Mouse (Mus musculus): Measurements from ENCODE around the gene Ammecr1.

The Ammecr1 gene

GRCm38 (mm10) chrX:142967067-142967466, 539 bp upstream of the Ammecr1 start:
- Histone ChIP-seq H3K36me3 (ENCODE audit: control insufficient read depth, insufficient read depth, low read length, poor library complexity, severe bottlenecking) (no peaks in the 10 kb centered on the region), H3K27me3 (ENCODE audit: control insufficient read depth, insufficient read depth, low read length, poor library complexity, severe bottlenecking) (no peaks in the 10 kb centered on the region)
- DNase-seq (ENCODE audit: low read depth, low spot score), result peak; percentile 8

- no peak for DNase-seq (ENCODE audit: low read depth, low spot score)
- Histone ChIP-seq H3K36me3 (ENCODE audit: control insufficient read depth, insufficient read depth, low read length, poor library complexity, severe bottlenecking) (no peaks in the 10 kb centered on the region), H3K27me3 (ENCODE audit: control insufficient read depth, insufficient read depth, low read length, poor library complexity, severe bottlenecking) (no peaks in the 10 kb centered on the region)
Measured at GRCm38 (mm10) chrX:142965236-142966007, 1.1 kb downstream of the Ammecr1 start.

GRCm38 (mm10) chrX:142960434-142960833, 6.1 kb downstream of the Ammecr1 start:
- Histone ChIP-seq H3K36me3 (ENCODE audit: control insufficient read depth, insufficient read depth, low read length, poor library complexity, severe bottlenecking) (no peaks in the 10 kb centered on the region), H3K27me3 (ENCODE audit: control insufficient read depth, insufficient read depth, low read length, poor library complexity, severe bottlenecking) (no peaks in the 10 kb centered on the region)
- DNase-seq (ENCODE audit: low read depth, low spot score), result no peak

GRCm38 (mm10) chrX:142959674-142960307, 6.7 kb downstream of the Ammecr1 start:
- no peak for DNase-seq (ENCODE audit: low read depth, low spot score)
- Histone ChIP-seq H3K36me3 (ENCODE audit: control insufficient read depth, insufficient read depth, low read length, poor library complexity, severe bottlenecking) (no peaks in the 10 kb centered on the region), H3K27me3 (ENCODE audit: control insufficient read depth, insufficient read depth, low read length, poor library complexity, severe bottlenecking) (no peaks in the 10 kb centered on the region)

- H3K27me3 ChIP-seq (ENCODE audit: control insufficient read depth, insufficient read depth, low read length, poor library complexity, severe bottlenecking), result no peaks in the 10 kb centered on the region
- H3K36me3 ChIP-seq (ENCODE audit: control insufficient read depth, insufficient read depth, low read length, poor library complexity, severe bottlenecking), result no peaks in the 10 kb centered on the region
- DNase-seq (ENCODE audit: low read depth, low spot score), result no peak
Measured at GRCm38 (mm10) chrX:142928430-142928829, 38.1 kb downstream of the Ammecr1 start.

GRCm38 (mm10) chrX:142917394-142917793, 49.1 kb downstream of the Ammecr1 start:
- no peak for DNase-seq (ENCODE audit: low read depth, low spot score)

DNA sequence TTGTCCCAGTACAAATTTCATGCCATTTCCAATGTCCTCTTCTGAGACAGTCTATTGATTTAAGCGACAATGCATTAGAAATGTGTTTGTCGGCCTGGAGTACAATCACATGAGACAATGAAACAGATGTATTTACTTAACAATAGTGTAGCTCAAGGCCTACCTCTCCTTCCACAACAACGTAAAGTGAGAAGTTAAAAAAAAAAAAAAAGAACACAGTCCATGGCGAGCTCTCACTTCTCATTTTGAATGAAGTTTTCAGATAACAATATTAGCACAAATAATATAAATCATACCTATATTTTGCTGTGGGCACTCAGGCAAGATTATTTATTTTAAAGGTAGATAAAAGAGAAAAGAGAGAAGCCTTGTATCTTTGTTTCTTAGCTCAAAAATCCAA, 49.8 kb downstream of the Ammecr1 start:
- no peaks in the 10 kb centered on the region for H3K36me3 ChIP-seq (ENCODE audit: control insufficient read depth, insufficient read depth, low read length, poor library complexity, severe bottlenecking)
- H3K27me3 ChIP-seq (ENCODE audit: control insufficient read depth, insufficient read depth, low read length, poor library complexity, severe bottlenecking), result no peaks in the 10 kb centered on the region
- DNase-seq (ENCODE audit: low read depth, low spot score), result no peak

More at GRCm38 (mm10) chrX:142917394-142917793, 49.1 kb downstream of the Ammecr1 start:
- Histone ChIP-seq H3K27me3 (ENCODE audit: control insufficient read depth, insufficient read depth, low read length, poor library complexity, severe bottlenecking) (no peaks in the 10 kb centered on the region), H3K36me3 (ENCODE audit: control insufficient read depth, insufficient read depth, low read length, poor library complexity, severe bottlenecking) (no peaks in the 10 kb centered on the region)

- Histone ChIP-seq H3K36me3 (ENCODE audit: control insufficient read depth, insufficient read depth, low read length, poor library complexity, severe bottlenecking) (no peaks in the 10 kb centered on the region), H3K27me3 (ENCODE audit: control insufficient read depth, insufficient read depth, low read length, poor library complexity, severe bottlenecking) (no peaks in the 10 kb centered on the region)
- DNase-seq (ENCODE audit: low read depth, low spot score), result no peak
Measured at GRCm38 (mm10) chrX:142914208-142914607, 52.3 kb downstream of the Ammecr1 start.

DNA sequence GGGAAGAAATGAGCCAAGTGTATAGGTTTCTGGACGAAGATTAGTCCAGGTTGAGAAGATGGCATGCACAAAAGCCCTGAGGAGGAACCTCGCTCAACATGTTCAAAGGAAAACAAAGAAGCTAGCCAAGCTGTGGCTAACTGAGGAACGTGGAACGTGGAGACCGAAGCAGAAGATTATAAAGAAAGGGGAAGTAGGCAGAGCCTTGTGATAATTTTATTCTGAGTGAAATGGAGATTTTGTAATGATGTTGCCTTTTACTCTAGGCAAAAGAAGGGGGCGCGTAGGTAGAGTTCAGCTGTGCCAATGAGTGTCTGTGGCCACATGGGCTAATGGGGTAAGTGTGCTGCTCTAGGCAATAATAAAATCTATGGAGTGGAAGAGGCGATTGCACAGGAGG, 62.7 kb downstream of the Ammecr1 start:
- Histone ChIP-seq H3K27me3 (ENCODE audit: control insufficient read depth, insufficient read depth, low read length, poor library complexity, severe bottlenecking) (no peaks in the 10 kb centered on the region), H3K36me3 (ENCODE audit: control insufficient read depth, insufficient read depth, low read length, poor library complexity, severe bottlenecking) (no peaks in the 10 kb centered on the region)
- peak; percentile 36 for DNase-seq (ENCODE audit: low read depth, low spot score)

- no peaks in the 10 kb centered on the region for H3K36me3 ChIP-seq (ENCODE audit: control insufficient read depth, insufficient read depth, low read length, poor library complexity, severe bottlenecking)
- H3K27me3 ChIP-seq (ENCODE audit: control insufficient read depth, insufficient read depth, low read length, poor library complexity, severe bottlenecking), result no peaks in the 10 kb centered on the region
- DNase-seq (ENCODE audit: low read depth, low spot score), result peak; percentile 1
Measured at GRCm38 (mm10) chrX:142902599-142902998, 63.9 kb downstream of the Ammecr1 start.

DNA sequence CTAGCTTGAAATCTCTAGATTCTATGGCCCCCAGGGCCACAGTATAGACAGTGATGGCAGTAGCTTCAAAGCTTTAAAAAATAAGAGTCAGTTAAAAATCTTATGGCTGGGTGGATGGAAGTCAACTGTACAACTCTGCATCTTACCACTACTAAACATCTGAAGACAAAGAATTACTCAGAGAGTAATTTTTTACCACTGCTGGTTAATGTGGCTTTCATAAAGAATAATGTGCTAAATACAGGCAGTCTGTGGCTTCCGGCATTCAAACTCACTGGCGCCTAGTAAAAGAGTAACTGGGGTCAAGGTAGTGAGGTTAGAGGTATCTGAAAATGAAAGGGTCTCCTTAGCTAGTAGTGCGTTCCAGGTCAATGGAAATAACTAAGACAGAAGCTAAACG, 64.6 kb downstream of the Ammecr1 start:
- Histone ChIP-seq H3K27me3 (ENCODE audit: control insufficient read depth, insufficient read depth, low read length, poor library complexity, severe bottlenecking) (no peaks in the 10 kb centered on the region), H3K36me3 (ENCODE audit: control insufficient read depth, insufficient read depth, low read length, poor library complexity, severe bottlenecking) (no peaks in the 10 kb centered on the region)
- no peak for DNase-seq (ENCODE audit: low read depth, low spot score)

DNA sequence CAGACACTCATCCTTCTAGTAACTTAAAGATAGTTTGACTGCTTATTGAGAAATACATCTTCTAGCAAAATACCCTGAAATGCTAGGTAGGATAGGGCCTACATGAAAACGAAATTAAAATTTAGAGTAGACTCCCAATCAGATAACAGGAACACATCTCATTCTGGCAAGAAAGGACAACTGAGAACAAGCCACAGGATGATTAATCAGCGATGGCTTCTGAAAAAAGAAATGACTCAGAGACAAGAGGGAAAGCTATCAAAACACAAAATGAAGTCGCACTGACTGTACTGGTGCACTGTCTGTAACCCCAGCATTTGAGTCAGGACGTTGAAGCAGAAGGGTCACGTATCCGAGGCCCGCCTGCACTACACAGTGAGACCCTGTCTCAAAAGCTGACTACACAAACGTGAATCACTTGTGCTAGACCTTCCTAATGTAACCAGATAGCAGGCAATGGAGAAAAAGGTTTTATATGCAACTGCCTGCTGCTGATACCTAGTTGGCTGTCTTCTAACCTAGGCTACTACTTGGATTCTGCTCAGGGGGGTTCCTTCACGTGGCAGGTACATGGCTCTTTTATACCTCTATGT, 68.1 kb downstream of the Ammecr1 start:
- Histone ChIP-seq H3K36me3 (ENCODE audit: control insufficient read depth, insufficient read depth, low read length, poor library complexity, severe bottlenecking) (no peaks in the 10 kb centered on the region), H3K27me3 (ENCODE audit: control insufficient read depth, insufficient read depth, low read length, poor library complexity, severe bottlenecking) (no peaks in the 10 kb centered on the region)
- no peak for DNase-seq (ENCODE audit: low read depth, low spot score)

DNA sequence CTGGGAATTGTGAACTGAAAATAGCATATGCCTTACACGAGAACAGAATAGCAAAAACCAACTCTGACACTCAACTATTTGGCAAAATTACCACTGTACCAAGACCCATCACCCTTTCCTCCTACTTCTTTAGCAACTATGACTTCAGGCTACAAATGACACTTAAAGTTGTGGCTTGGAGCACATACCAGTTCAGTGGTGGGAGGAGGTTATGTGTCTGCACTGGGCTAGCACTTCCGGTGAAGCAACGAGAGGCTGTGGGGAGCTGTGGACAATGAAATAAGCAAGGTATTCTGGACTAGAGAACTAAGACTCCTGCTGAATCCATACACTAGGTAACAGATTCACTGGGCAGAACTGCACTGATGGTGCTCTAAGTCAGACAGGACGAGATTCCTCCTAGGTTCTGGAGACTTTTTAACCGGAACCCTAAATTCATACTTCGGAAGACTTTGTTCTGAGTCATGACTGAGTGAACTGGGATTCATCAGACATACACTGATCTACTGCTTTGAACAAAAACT, 69.0 kb downstream of the Ammecr1 start:
- Histone ChIP-seq H3K27me3 (ENCODE audit: control insufficient read depth, insufficient read depth, low read length, poor library complexity, severe bottlenecking) (no peaks in the 10 kb centered on the region), H3K36me3 (ENCODE audit: control insufficient read depth, insufficient read depth, low read length, poor library complexity, severe bottlenecking) (no peaks in the 10 kb centered on the region)
- DNase-seq (ENCODE audit: low read depth, low spot score), result no peak

- Histone ChIP-seq H3K27me3 (ENCODE audit: control insufficient read depth, insufficient read depth, low read length, poor library complexity, severe bottlenecking) (no peaks in the 10 kb centered on the region), H3K36me3 (ENCODE audit: control insufficient read depth, insufficient read depth, low read length, poor library complexity, severe bottlenecking) (no peaks in the 10 kb centered on the region)
- no peak for DNase-seq (ENCODE audit: low read depth, low spot score)
Measured at GRCm38 (mm10) chrX:142895316-142895715, 71.2 kb downstream of the Ammecr1 start.

DNA sequence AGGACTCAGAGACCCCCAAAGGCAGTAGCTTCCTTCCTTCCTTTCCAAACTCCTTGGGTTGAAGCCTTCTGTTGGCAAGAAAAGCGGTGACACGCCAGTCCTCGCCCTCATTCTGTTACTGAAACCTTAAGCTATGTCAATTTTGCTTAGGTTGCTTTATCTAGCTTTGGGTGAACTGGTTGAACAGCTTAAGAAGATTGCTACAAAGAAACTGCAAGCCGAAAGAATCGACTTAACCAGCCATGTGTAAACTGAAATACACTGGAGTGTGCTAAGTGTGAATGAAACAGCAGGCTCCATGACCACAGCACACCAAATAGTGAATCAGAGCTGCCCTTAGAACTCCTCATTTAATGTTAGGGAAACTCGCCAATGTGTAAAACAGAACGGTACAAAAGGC, 80.6 kb downstream of the Ammecr1 start:
- H3K27me3 ChIP-seq (ENCODE audit: control insufficient read depth, insufficient read depth, low read length, poor library complexity, severe bottlenecking), result no peaks in the 10 kb centered on the region

More for the DNA sequence above, 80.6 kb downstream of the Ammecr1 start:
- no peak for DNase-seq (ENCODE audit: low read depth, low spot score)
- H3K36me3 ChIP-seq (ENCODE audit: control insufficient read depth, insufficient read depth, low read length, poor library complexity, severe bottlenecking), result no peaks in the 10 kb centered on the region
